Mouse (Mus musculus) kidney, postnatal 0 days (tissue): ENCODE results near the gene Wdr49. TPM values are rescaled to one million over a fixed set of nuclear protein-coding genes. Genes with fewer than 3 reads are reported as not detected.

ENCODE experiments used
- ATAC-seq: fragments of 200-750 bp; cut with Nextera tagmentation; replicated peaks from 2 replicates; pipeline ENCODE4 v1.8.0; 2017; ENCODE audit warnings: low read depth, moderate number of reproducible peaks, moderate TSS enrichment, moderate library complexity; ENCODE audit not compliant: low FRiP score
- DNase-seq: peaks from one replicate; pipeline ENCODE4 v3.0.0-alpha.2; 2016; ENCODE audit warnings: low spot score
- H3K27ac ChIP-seq: fragments of 300-500 bp; sonication (generic); 2 replicates; pipeline ENCODE4 v1.5.1; 2014; ENCODE audit warnings: mild to moderate bottlenecking
- H3K27me3 ChIP-seq: fragments of 300-500 bp; sonication (generic); 2 replicates; pipeline ENCODE4 v1.6.1; 2014; ENCODE audit warnings: low read length, mixed read lengths; ENCODE audit not compliant: insufficient read depth
- H3K36me3 ChIP-seq: fragments of 300-500 bp; sonication (generic); 2 replicates; pipeline ENCODE4 v1.6.1; 2014; ENCODE audit warnings: low read length, mixed read lengths; ENCODE audit not compliant: insufficient read depth
- H3K4me1 ChIP-seq: fragments of 300-500 bp; sonication (generic); replicated peaks from 2 replicates; pipeline ENCODE4 v1.6.1; 2014; ENCODE audit warnings: antibody characterized with exemption, low read length, mixed read lengths; ENCODE audit not compliant: insufficient read depth
- H3K4me2 ChIP-seq: fragments of 300-500 bp; sonication (generic); 2 replicates; pipeline ENCODE4 v1.6.1; 2014; ENCODE audit warnings: mild to moderate bottlenecking, low read length, moderate library complexity, mixed read lengths
- H3K4me3 ChIP-seq: fragments of 300-500 bp; sonication (generic); replicated peaks from 2 replicates; pipeline ENCODE4 v1.5.1; 2014; ENCODE audit warnings: low read depth, low read length
- H3K9ac ChIP-seq: fragments of 300-500 bp; sonication (generic); 2 replicates; pipeline ENCODE4 v1.6.1; 2014; ENCODE audit warnings: low read depth, low read length
- H3K9me3 ChIP-seq: fragments of 300-500 bp; sonication (generic); replicated peaks from 2 replicates; pipeline ENCODE4 v1.6.1; 2016; ENCODE audit warnings: low read length, inconsistent platforms, mixed read lengths
- CTCF ChIP-seq: IDR thresholded peaks from 2 replicates; pipeline ENCODE4 v1.5.1; 2016; ENCODE audit warnings: antibody characterized with exemption, low read depth, mild to moderate bottlenecking, moderate library complexity
- WGBS: fragments of 180-500 bp; shearing (Covaris S2); extraction: QIAGEN DNeasy Blood & Tissue Kit; methylation state at CpG from one replicate; pipeline ENCODE4 v1.1.7; 2014; 5-methylcytosine and 5-hydroxymethylcytosine counted together
- polyA plus RNA-seq: library from polyadenylated mRNA; unstranded; fragments of >200 nt; fragmentation: Nextera tagmentation; extraction: Ambion mirVana; gene quantifications from 2 replicates; pipeline ENCODE4 v1.2.1, GENCODE M21; 2015

Gene Wdr49
- polyA plus RNA-seq, 1 experiment from 2014 or later: not detected

DNA sequence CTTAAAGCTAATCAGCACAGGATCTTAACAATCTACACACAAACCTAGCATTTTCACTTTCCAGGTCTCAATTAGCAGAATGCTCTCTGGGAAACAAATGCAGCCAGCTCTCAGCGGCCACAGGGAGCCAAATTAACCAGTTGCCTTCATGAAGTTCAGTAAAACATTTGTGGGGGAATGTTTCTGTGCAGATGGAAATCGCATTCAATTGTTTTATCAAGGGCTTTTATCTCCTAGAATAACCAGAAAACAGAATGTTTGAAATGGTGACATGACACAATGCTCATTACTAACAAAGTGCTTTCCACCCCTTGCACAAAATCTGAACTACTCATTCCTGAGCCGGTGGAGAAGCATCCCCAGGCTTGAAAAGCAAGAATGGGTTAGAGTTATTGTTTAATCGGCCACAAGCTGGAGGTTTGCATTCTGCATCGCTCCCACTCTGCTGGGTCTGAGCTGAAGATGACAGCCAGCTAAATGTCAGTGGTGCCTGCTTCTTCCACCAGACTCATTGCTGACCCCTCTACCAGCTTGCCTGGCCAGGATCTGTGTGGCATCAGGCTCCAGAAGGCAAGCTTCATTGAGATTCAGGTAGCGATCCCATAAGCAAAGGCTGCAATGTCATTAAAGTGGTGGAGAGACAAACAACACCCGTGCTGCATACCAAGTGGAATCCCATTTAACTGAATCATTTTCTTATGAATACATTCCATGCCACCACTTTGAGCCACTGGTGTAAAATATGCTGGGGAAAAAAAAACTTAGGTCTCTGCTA is 86.6 kb downstream of the Wdr49 start:
- H3K36me3 ChIP-seq: no peaks in the 10 kb centered on the region
- H3K9ac ChIP-seq: no peak overlapping the region
- no peak overlapping the region for H3K27ac ChIP-seq
- no peaks in the 10 kb centered on the region for H3K27me3 ChIP-seq
- no peak for TF ChIP-seq CTCF
- H3K9me3 ChIP-seq: no peaks in the 10 kb centered on the region
- H3K4me2 ChIP-seq: no peak overlapping the region
- H3K4me3 ChIP-seq: no peak overlapping the region
- 75% methylated on average over 7 of the region's 7 CpGs for WGBS
- ATAC-seq (no peak), DNase-seq (no peak)
- H3K4me1 ChIP-seq: no peaks in the 10 kb centered on the region

- ATAC-seq: no peak
- no peak for DNase-seq
- Histone ChIP-seq H3K9ac (no peak overlapping the region), H3K4me2 (no peak overlapping the region), H3K4me3 (no peak overlapping the region), H3K27ac (no peak overlapping the region), H3K36me3 (no peaks in the 10 kb centered on the region), H3K27me3 (no peaks in the 10 kb centered on the region), H3K4me1 (no peaks in the 10 kb centered on the region), H3K9me3 (no peaks in the 10 kb centered on the region)
- TF ChIP-seq CTCF: no peak
- 70% methylated on average over 3 of the region's 3 CpGs for WGBS
Measured at GRCm38 (mm10) chr3:75394487-75394886, 87.5 kb downstream of the Wdr49 start.

- Histone ChIP-seq H3K9me3 (no peaks in the 10 kb centered on the region), H3K4me3 (no peak overlapping the region), H3K4me2 (no peak overlapping the region), H3K4me1 (no peaks in the 10 kb centered on the region), H3K27me3 (no peaks in the 10 kb centered on the region), H3K27ac (no peak overlapping the region), H3K9ac (no peak overlapping the region), H3K36me3 (no peaks in the 10 kb centered on the region)
- no peak for TF ChIP-seq CTCF
- DNase-seq: no peak
- ATAC-seq: no peak
- 51% methylated on average over 2 of the region's 2 CpGs for WGBS
Measured at GRCm38 (mm10) chr3:75381776-75382175, 100.2 kb downstream of the Wdr49 start.

DNA sequence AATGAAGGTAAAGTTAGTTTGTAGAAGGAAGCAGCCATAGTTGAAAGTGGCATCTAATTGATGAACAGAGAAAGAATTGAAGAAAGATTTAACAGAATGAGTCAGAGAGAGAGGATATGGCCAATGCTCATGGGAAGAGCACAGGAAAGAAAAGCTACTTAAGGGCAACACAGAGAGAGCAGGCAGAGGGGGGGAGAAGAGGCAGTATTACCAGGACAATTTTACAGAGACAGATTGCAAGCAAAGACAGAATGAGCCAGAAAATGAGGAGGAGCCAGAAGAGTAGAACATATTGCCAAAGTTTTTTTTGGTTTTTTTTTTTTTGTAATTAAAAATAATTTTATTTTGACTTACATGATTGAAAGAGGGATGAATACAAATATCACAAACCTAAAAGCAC is 128.0 kb downstream of the Wdr49 start:
- Histone ChIP-seq H3K4me2 (no peak overlapping the region), H3K9me3 (no peaks in the 10 kb centered on the region), H3K4me1 (no peaks in the 10 kb centered on the region), H3K27me3 (no peaks in the 10 kb centered on the region), H3K9ac (no peak overlapping the region), H3K4me3 (no peak overlapping the region), H3K27ac (no peak overlapping the region), H3K36me3 (no peaks in the 10 kb centered on the region)
- no peak for TF ChIP-seq CTCF
- ATAC-seq (no peak), DNase-seq (no peak)

GRCm38 (mm10) chr3:75337196-75337595 is 144.8 kb downstream of the Wdr49 start:
- no peak overlapping the region for H3K9ac ChIP-seq
- no peaks in the 10 kb centered on the region for H3K36me3 ChIP-seq
- ATAC-seq (no peak), DNase-seq (no peak)
- H3K4me3 ChIP-seq: no peak overlapping the region
- H3K4me1 ChIP-seq: no peaks in the 10 kb centered on the region
- H3K9me3 ChIP-seq: no peaks in the 10 kb centered on the region
- H3K27me3 ChIP-seq: no peaks in the 10 kb centered on the region
- TF ChIP-seq CTCF: no peak
- no peak overlapping the region for H3K4me2 ChIP-seq
- no peak overlapping the region for H3K27ac ChIP-seq

DNA sequence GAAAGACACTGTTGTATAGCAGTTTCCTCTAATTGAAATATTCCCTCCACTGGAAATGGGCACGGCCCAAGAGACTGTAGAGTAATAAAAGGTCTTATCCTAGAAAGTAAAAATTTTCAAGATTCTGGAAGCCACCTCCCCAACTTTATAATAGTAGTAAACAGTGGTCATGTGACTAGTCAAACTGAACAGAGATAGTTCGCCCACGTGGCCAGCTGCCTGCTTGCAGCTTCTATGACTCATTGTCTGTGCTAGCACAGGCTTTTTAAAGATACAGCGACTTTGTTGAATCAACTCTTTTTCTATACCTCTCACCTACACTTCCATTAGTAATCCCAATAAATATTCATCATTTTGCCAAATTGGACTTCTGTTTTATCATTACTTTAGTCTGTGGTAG is 161.0 kb downstream of the Wdr49 start:
- 78% methylated on average over 4 of the region's 4 CpGs for WGBS
- Histone ChIP-seq H3K4me2 (no peak overlapping the region), H3K27ac (no peak overlapping the region), H3K36me3 (no peaks in the 10 kb centered on the region), H3K4me1 (no peaks in the 10 kb centered on the region), H3K9me3 (no peaks in the 10 kb centered on the region), H3K4me3 (no peak overlapping the region), H3K27me3 (no peaks in the 10 kb centered on the region), H3K9ac (no peak overlapping the region)
- DNase-seq (no peak), ATAC-seq (no peak)
- TF ChIP-seq CTCF: no peak

- H3K27ac ChIP-seq: no peak overlapping the region
- DNase-seq (no peak), ATAC-seq (no peak)
- no peak overlapping the region for H3K4me3 ChIP-seq
- H3K4me2 ChIP-seq: no peak overlapping the region
- no peaks in the 10 kb centered on the region for H3K4me1 ChIP-seq
- H3K9me3 ChIP-seq: no peaks in the 10 kb centered on the region
- H3K36me3 ChIP-seq: no peaks in the 10 kb centered on the region
- H3K27me3 ChIP-seq: no peaks in the 10 kb centered on the region
- no peak for TF ChIP-seq CTCF
- WGBS: 86% methylated on average over 4 of the region's 4 CpGs
- H3K9ac ChIP-seq: no peak overlapping the region
Measured at GRCm38 (mm10) chr3:75308861-75309260, 173.1 kb downstream of the Wdr49 start.
